Mouse (Mus musculus) ZHBTc4 (cell line): Measurements from ENCODE around the gene Rdm1.
"Not testable (repeated sequence)": the region's sequence is repeated elsewhere in the genome, so short reads cannot be mapped to it uniquely, and the experiment has no call there.

Source experiments
- DNase-seq: peaks from one replicate; pipeline ENCODE4 v3.0.0-alpha.2; 2011; ENCODE audit warnings: low read depth, low spot score

Gene Rdm1

GRCm38 (mm10) chr11:101616948-101617767, 9.8 kb upstream of the Rdm1 start:
- peak; percentile 81 for DNase-seq

GRCm38 (mm10) chr11:101617849-101618248, 9.1 kb upstream of the Rdm1 start:
- peak; percentile 91 for DNase-seq

DNA sequence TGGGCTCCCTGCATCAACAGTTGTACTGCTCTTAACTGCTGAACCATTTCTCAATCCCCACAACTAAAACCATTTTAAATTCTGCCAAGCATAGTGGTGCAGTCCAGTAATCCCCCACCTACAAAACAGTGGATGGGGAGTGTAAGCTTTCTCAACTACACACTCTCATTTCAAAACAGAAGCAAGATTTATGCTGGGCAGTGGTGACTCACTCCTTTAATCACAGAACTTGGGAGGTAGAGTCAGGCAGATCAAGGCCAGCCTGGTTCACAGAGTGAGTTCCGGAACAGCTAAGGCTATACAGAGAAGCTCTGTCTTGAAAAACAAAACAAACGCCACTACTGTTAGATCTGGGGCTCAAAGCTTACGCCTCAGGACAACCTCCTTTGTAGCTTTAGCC, 8.4 kb upstream of the Rdm1 start:
- DNase-seq, result no peak

GRCm38 (mm10) chr11:101620022-101620655, 6.9 kb upstream of the Rdm1 start:
- peak; percentile 55 for DNase-seq

- DNase-seq, result no peak
These were observed 373 bp upstream of the Rdm1 start for GRCm38 (mm10) chr11:101626649-101626994.

GRCm38 (mm10) chr11:101627857-101628559, 1.0 kb downstream of the Rdm1 start:
- DNase-seq, result peak; percentile 94

GRCm38 (mm10) chr11:101628733-101629417, 1.9 kb downstream of the Rdm1 start:
- DNase-seq, result not testable (repeated sequence)

DNA sequence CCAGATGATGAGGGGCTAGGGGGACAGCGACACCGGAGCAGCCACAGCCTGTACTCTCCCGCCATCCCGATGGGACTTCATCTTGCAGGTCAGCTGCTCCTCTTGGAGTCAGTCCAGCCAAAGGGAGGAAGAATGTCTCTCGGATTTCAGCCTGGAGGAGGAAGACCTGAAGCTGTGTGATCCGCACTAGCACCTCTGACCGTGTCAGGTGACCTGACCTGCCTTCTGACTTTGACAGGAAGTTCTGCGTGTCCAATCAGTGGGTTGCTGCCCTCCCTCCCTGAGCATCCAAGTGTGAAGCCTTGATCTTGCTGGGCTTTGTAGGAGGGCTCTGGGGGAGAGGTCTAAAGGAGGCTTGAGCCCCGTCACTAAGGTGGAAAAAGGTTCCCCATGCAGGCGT, 8.7 kb downstream of the Rdm1 start:
- DNase-seq, result peak; percentile 46

DNA sequence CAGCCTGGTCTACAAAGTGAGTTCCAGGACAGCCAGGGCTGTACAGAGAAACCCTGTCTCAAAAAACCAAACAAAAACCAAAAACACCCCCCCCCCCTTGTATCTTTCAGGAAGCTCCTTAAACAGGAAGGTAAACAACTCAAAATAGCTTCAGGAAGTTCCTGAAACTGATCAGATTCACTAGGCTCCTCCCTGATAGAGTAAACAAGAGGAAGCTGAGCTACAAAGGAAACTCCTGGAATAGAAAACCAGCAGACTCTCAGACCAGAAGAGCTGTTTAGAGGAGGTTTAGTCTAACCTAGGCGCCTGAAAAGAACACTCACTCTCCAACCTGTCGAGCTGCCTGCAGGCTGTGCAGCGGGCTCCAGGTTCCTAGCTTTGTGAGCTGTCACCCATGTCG, 12.8 kb downstream of the Rdm1 start:
- peak; percentile 65 for DNase-seq

DNA sequence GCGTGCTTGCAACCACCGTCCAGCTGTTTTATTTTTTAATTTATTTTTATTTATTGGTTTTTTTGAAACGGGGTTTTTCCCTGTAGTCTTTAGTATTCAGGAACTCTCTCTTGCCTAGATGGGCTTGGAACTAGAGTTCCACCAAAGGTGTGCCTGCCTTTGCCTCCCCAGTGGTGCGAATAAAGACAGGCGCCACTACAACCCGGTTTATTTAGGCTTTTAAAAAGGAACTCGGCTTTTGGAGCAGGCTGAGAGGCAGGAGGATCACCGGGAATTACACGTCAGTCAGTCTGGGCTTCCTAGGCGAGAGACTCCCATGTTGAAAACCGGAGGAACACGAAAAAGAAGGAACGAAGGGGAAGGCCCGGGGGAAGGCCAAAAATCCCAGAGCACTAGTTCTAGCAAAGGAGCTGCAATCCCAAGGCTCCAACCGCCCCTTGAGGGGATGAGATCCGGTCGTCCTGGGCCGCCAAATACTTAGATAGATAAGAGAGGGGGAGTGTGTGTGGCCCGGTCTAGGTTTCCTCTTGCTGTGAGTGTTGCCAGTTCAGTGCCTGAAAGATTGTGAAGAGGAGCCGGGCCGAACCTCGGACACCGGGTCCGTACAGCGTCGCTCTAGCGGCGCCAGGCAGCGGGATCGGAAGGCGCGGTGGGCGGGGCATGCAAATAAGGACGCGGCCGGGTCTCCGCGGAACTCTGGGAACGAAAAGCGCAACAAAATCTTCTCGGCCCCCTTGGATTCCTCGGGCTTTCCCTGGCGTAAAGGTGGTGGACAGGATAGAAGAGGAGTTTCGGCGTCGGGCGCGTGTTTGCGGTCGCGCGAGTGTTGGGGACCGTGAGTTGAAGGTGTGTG, 14.1 kb downstream of the Rdm1 start:
- DNase-seq, result peak; percentile 96

GRCm38 (mm10) chr11:101641710-101642642, 15.0 kb downstream of the Rdm1 start:
- peak; percentile 92 for DNase-seq

DNA sequence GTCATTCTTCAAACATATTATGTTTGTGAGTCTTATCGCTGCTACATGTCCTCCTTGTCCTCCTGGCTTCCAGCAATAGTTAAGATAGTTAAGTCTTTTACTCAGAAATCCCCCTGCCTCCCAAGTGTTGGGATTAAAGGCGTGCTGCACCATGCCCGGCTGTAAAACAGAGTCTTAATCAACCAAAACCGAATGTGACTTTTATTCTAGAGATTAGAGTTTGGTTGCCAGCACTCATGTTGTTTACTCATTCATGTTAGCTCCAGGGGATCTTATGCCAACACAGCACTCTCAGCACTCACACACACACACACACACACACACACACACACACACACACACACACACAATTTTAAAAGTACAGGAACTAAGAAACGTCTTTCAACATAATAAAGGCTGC, 15.9 kb downstream of the Rdm1 start:
- no peak for DNase-seq

DNA sequence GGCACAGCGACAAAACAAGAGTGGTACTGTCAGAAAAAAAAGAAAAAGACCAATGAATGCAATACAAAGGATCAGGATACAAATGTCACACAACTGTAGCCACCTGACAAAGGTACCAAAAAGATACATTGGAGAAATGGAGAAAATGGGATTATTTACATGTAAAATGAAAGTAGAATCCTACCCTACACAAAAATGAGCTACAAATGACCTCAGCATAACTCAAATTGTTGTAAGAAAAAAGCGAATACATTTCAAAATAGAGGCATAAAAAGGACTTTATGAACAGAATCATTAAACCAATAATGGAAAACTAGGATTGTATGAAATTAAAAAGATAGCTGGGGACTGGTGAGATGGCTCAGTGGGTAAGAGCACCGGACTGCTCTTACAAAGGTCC, 17.6 kb downstream of the Rdm1 start:
- no peak for DNase-seq

- DNase-seq, result peak; percentile 53
These were observed 18.0 kb downstream of the Rdm1 start for GRCm38 (mm10) chr11:101645043-101645410.

- not testable (repeated sequence) for DNase-seq
These were observed 18.7 kb downstream of the Rdm1 start for GRCm38 (mm10) chr11:101645411-101646282.

DNA sequence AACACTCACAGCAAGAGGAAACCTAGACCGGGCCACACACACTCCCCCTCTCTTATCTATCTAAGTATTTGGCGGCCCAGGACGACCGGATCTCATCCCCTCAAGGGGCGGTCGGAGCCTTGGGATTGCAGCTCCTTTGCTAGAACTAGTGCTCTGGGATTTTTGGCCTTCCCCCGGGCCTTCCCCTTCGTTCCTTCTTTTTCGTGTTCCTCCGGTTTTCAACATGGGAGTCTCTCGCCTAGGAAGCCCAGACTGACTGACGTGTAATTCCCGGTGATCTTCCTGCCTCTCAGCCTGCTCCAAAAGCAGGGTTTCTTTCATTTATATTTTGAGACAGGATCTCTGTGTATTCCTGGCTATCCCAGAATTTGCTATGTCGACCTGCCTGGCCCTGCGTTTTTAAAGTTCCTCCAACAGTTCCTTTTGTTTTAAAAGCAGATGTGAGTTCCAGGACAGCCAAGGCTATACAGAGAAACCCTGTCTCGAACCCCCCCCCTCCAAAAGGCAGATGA, 19.3 kb downstream of the Rdm1 start:
- not testable (repeated sequence) for DNase-seq

DNA sequence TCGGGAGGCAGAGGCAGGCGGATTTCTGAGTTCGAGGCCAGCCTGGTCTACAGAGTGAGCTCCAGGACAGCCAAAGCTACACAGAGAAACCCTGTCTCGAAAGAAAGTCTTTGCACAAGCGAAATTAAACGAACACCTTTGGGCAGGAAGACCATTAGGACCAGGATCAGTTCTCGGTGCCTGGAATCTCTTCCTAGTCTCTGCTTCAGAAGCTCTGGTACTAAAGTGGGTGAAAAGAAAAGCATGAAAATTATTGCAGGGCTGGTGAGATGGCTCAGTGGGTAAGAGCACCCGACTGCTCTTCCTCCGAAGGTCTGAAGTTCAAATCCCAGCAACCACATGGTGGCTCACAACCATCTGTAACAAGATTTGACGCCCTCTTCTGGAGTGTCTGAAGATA, 20.1 kb downstream of the Rdm1 start:
- DNase-seq, result not testable (repeated sequence)

DNA sequence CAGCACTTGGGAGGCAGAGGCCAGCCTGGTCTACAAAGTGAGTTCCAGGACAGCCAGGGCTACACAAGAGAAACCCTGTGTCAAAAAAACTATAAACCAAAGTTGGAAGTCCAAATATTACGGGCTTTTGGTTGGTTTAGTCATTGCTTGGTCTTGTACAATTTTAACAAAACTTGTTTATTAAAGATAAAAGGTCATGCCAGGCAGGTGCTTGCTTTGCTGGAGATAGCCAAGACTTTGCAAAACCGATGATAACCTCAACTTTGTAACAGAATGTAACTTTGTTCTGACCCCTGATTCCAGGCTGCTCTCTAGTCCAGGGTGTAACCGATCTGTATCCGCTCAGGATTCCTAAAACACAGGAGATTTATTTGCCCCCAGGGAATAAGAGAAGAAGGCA, 29.4 kb downstream of the Rdm1 start:
- no peak for DNase-seq

DNA sequence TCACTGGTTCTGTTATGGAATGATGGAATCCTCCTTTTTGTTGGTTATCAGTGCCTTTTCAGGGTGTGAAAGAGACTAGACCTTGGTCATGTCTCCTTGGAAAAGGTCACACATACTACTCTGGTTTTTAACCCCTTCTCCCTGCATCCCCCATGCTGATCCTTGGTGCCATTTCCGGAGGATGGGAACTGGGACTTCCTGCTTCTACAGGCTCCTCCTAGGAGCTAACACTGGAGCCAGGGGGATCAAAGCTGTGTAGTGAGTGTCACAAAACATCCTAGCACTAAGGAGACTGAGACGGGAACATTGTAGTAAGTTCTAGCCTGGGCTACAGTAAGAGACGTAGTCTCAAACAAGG, 30.5 kb downstream of the Rdm1 start:
- DNase-seq, result no peak
